Mouse (Mus musculus) cerebral cortex, adult 2 months (tissue): ENCODE data around the gene Slc9b1.

ENCODE experiments used
- whole genome bisulfite sequencing: fragments of 180-500 bp; shearing (Covaris S2); methylation state at CpG from one replicate; pipeline ENCODE4 v1.1.7; 2018; 5-methylcytosine and 5-hydroxymethylcytosine counted together

The Slc9b1 gene

DNA sequence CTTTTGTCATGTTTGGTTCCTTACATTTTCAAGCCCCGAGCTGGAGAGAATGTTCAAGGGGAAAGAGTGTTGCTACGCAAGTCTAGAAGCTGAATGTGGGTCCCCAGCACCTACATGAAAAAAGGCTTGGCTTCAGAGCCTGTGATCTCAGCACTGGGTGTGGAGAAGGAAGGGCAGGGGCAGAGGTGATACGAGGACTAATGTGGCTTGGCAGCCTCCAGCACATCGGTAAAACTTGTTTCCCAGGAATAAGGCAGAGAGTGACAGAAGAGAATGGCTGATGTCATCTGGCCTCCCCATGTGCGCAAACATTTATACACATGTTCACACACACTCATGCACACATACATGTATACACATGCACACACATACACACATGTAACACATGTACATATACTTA is 47.3 kb downstream of the Slc9b1 start:
- 82% methylated on average over 5 of the region's 5 CpGs for WGBS

DNA sequence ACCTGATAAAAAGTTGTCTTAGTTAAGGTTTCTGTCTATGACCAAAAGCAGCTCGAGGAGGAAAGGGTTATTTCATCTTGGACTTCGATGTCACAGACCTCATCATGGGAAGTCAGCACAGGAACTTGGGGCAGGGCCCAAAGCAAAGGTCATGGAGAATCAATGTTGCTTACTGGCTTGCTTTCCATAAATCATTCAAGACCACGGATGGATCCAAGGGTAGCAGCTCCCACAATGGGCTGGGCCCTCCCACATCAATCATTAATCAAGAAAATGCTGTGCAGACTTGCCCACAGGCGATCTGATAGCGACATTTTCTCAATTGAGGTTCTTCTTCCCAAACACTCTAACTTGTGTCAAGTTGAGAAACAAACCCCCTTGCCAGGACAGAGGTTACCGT is 48.3 kb downstream of the Slc9b1 start:
- WGBS: 74% methylated on average over 6 of the region's 6 CpGs

DNA sequence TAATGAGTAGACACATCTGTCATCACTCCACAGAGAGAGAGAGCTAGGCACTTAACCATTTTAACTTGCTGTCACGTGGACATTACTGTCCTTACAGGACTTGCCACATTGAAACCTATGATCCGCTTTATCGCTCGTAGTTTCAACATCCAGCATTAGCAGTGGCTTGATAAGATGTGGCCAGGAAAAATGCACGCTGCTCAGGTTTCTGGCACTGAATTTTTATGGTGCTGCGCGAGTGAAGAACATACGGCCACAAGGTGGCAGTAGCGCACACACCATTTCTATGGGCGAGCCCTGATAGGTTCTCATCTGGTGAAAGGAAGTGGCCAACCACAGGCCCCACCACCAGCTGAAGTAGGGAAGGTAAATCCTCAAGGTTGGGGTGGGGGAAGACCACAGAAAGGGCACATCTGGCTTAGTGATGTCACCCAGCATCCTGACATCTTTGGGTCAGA is 54.4 kb downstream of the Slc9b1 start:
- 11% methylated on average over 10 of the region's 10 CpGs for WGBS

DNA sequence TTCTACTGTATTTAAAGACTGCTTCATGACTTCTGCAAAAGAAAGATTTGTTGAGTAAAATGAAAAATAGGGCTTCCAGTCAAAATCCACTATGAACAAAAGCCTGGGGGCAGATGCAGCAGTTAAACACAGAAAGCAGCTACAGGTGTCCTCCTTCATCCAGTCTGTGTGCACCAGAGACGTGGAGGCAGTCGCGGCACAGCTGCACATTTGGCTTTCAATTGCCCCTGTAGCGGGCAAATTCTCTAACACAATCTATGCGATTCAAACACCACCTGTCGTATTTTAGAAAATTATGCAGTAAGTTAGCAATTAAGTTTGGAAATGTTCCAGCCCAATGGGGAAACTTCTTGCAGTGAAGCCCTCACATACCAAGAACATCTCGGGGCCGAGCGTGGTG is 55.4 kb downstream of the Slc9b1 start:
- WGBS: 44% methylated on average over 9 of the region's 9 CpGs

DNA sequence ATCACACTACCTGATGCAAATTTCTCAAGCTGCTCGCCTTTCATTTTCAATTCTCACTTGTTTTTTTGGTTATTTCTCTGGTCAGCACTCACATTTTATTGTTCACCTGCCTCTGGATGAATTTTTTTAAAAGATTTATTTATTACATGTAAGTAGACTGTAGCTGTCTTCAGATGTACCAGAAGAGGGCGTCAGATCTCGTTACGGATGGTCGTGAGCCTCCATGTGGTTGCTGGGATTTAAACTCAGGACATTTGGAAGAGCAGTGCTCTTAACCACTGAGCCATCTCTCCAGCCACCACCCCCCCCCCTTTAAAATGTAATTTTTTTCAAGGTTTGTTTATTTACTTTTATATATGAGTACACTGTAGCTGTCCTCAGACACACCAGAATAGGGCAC is 56.0 kb downstream of the Slc9b1 start:
- WGBS: 64% methylated on average over 5 of the region's 5 CpGs

DNA sequence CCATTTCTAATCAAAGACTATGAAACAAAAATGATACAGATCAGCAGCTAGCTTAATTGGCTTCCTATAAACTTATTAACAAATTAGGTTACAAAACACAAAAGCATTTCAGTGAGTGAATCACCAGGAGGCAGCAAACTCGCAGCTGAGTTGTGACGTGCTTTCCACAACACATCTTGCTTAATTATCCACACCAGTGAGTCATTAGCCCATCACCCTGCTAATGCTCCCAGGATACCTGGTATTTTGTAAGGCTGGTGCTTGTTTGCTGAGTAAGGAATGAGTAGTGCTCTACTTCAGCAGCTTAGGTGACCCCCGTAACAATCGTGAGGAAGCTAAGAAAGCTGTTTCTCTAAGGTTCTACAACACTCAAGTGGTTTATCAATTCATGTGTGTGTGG is 56.8 kb downstream of the Slc9b1 start:
- 58% methylated on average over 4 of the region's 4 CpGs for WGBS

DNA sequence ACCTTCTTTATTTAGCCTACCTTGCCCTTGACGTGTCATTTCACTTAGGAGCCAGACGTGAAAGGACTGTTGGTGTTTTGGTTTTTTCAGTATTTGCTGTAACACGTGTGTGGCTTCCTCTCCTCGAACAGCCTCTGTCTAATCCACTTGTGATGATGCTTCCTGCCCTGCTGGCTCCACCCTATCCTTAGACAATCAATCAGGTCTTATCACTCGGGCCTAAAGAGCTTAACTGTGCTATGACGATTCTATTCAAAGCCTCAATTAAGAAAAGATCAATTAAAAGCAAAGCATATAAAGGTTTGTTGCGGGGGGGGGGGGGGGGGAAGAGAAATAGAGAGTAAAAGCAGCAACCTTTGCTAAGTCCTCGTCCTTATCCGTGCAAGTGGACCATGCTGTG is 59.5 kb downstream of the Slc9b1 start:
- 70% methylated on average over 9 of the region's 9 CpGs for WGBS

DNA sequence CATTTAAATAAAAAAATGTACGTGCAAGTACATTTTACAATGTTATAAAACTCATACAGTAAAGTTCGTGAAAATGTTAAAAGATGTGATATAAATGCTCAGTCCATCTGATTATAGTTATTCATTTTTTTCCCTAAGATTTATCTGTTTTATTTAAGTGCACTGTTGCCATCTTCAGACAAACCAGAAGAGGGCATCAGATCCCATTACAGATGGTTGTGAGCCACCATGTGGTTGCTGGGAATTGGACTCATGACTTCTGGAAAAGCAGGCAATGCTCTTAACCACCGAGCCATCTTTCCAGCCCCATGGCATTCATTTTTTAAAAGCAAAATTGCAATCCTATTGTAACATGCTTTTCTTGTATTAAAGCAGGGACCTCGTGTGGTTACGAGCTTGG is 61.4 kb downstream of the Slc9b1 start:
- 95% methylated on average over 5 of the region's 5 CpGs for WGBS

DNA sequence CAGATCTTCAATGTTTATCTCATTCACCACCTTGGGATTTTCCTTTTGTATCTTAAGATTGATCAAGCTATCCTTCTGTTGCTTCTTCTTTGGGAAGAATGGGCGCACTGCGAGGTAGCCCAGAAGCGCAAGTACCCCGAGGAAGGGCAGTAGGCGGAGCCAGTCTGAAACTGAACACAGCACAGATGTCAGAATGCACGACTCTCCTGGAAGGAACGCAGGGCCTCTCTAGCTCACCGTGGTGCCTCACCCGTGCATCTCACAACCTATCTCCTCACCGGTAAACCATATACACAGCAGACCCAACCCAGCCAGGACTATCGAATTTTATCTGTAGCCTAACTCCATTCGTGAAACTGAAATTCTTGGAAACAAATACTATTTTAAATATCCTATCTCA is 63.2 kb downstream of the Slc9b1 start:
- 93% methylated on average over 12 of the region's 12 CpGs for WGBS

DNA sequence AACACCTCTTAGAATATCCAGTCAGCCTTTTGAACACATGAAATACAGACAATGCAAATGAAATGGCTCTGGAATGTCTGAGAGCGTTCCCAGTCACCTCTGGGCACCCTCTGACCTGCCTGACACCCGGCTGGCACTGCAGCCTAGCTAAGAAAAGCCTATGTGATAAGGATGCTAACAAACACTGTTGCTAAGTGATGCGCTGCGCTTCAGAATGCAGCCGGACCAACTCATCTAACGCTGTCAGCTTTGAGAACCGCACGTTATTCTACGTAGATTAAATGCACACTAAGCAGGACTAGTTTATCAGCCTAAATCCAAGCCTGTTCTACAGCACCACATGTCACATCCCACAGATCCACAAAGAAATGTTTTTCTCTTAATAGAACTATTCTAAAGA is 64.0 kb downstream of the Slc9b1 start:
- WGBS: 74% methylated on average over 9 of the region's 9 CpGs

DNA sequence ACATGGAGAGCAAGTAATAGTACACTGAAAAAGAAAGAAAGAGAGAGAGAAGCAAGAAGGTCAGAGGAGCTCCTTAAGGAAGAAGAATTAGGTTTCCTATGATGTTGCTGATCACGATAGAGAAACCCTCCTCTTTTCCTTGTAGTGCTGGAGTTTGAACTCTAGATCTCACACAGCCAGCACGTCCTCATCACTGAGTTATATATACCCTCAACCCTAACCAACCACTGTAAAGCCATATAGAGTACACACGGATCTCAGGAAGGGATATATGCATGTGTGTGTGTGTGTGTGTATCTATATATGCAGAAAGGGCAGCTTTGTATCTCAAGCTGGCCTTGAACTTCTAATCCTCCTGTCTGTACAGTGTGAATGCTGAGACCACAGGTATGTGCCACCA is 69.4 kb downstream of the Slc9b1 start:
- WGBS: 83% methylated on average over 3 of the region's 3 CpGs

DNA sequence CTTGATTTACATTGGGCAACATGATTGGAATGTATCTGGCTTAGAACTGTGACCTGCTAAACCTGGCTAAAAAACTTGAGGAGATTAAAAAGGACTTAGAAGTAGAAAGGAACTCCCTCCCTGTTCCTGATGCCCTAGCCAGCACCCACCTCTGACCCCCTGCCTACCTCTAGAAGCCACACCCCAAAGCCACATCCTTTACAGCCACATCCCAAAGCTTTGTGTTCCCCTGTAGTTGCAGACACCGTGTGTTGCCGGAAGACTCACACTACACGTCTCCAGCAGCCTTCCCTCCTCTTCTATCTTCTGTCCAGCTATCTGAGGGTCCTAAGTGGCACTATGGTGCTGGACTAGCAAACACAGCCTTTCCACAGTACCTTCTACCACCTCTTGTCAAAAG is 70.0 kb downstream of the Slc9b1 start:
- WGBS: 82% methylated on average over 3 of the region's 3 CpGs

DNA sequence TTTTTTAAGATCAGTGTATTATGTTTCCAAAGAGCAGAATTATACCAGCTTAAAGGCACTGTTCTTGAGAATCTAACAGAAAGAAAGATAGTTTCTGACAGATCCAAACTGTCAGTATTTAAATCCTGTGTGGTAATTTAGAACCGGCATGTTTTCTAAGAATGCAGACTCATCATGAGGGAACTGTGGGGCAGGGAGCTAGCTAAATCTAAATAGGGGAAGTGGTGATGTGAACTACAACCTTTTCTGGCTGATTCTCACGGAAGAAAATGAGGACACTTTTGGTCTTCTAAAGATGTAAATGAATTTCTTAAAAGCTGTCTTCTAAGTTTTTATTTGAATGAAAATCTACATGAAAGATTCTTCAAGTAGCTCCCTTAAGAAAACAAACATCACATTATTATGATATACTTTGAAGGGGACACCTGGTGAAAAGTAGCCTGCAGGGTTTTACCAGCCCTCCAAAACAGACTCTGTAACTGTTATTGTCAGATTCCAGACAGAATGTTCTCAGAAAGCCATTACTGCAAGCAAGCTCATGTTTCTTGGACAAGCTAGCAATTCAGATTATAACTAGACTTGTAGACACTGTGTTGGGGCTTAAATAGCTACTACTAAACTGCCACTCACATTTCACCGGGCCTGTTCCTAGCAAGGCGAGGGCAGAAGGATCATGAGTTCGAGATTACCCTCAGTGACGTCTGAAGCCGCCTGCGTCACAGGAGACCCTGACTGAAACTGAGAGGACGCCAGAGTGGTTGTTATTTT is 72.9 kb downstream of the Slc9b1 start:
- 67% methylated on average over 9 of the region's 9 CpGs for WGBS

DNA sequence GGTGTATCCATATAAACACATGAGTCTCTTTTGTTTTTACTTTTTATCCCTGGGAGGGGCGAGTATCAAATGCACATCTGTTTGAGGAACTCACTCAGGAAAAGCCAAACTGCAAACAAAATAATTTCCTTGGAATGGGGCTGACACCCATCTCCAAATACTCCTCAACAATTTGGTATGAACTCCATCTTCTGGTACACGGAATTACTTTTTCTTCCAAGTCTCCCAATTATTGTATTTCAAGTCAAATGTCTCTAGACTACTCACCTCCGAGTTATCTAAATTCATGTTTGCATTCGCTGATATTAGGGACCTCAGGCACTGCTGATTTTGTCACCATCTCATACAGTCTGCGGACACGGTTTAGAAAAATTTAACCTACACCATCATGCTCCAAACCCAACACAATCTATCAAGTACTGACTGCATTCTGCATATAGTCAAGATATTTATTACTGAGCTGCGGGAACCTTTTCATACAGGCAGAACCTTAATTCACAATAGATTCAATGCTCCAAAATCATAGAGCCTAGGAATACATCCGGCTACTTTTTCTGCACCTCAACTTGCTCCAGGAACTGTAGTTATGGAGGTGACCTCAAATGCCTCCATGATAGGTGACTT is 74.5 kb downstream of the Slc9b1 start:
- WGBS: 12% methylated on average over 8 of the region's 8 CpGs

DNA sequence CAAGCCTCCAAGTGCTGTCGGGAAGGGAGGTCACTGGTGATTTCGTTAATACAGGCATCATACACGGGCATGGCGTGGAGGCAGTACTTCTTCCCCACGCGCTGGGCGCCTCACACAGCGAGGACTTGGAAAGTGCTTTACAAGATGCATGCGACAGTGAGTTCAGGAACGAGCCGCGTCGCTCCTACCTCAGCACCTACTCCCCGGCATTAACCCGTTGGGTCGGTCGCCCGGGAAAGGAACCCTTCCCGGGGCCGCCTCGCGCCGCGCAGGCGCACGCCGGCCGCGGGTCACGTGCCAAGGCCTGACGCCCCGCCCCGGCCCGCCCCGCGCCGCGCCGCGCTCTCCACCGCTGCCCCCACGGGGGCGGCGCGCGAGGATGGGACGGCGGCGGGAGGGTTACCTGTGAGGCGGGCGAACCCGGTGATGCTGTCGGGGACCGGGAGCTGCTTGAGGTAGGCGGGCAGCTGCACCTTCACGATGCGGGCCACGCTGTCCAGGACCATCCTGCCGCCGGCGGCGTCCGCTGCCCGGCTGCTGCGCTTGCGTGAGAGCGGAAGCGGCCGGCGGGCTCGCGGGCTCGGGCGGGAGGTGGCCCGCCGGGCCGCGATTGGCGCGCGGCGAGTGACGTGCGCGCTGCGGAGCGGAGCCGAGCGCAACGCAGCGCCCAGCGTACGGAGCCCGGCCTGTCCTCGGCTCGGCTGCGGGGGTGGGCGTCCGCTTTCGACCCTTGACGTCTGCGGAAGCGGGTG is 75.2 kb downstream of the Slc9b1 start:
- under 1% methylated on average over 103 of the region's 103 CpGs for WGBS

DNA sequence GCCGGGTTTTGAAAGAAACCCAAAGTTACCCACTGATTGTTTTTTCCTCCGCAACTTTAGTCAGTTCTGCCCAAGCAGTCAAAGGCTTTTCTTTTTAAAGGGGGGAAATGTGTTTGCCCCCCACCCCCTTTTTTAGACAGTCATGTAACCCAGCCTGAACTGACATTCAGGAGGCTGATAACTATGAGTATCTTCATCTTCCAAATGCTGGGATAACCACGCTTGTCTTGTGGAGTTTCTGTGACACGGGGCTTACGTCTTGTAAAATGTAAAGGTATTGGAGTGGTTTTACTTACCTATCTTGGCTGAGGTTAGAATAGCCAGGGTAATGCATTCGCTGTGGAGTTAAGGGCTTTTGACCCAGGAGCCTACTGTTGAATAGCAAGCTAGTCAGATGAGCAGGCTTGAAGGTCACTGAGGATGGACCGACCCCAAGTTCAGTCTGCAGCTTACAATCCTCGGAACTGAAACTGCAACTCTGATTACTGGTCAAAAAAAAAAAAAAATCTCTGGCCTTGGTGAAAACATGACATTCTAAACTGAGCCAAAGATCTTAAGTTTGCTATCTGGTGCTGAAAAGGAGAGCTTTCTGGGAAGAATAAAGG is 75.9 kb downstream of the Slc9b1 start, which contains the start of gene Cisd2:
Cisd2 (minus strand) TSS at position 318 of the 605 bp plus-strand sequence.
- WGBS: 2% methylated on average over 8 of the region's 8 CpGs

DNA sequence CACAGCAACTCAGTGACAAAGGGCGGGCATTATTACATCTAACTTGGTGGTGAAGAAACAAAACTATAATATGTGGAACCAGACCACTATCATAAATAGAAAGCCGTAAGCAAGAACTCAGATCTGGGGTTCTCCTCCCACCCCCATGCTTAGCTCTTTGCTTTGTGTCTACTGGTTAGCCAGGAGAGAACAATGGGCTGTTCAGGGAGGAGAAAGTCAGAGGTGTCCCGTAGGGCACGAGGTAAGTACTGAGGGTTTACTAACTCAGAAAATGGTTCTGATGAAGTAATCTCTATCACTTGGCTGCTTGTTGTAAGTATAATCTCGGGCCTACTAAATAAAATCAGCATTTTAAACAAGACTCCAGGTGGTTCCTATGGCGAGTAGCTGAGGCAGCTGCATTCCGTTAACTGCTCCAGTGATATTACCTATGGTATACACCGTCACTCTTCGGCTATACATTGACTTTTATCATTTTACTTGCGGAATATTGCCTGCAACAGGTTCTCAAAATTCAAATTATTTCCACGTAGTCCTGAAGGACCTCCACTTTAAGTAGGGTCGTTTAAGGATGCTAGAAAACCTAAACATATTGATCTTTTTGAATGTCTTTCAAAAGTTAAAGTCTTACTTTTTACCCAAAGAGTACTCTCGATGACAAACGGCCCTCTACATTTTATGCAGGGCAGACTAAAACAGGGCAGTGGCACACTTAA is 89.2 kb downstream of the Slc9b1 start:
- WGBS: 36% methylated on average over 14 of the region's 14 CpGs

DNA sequence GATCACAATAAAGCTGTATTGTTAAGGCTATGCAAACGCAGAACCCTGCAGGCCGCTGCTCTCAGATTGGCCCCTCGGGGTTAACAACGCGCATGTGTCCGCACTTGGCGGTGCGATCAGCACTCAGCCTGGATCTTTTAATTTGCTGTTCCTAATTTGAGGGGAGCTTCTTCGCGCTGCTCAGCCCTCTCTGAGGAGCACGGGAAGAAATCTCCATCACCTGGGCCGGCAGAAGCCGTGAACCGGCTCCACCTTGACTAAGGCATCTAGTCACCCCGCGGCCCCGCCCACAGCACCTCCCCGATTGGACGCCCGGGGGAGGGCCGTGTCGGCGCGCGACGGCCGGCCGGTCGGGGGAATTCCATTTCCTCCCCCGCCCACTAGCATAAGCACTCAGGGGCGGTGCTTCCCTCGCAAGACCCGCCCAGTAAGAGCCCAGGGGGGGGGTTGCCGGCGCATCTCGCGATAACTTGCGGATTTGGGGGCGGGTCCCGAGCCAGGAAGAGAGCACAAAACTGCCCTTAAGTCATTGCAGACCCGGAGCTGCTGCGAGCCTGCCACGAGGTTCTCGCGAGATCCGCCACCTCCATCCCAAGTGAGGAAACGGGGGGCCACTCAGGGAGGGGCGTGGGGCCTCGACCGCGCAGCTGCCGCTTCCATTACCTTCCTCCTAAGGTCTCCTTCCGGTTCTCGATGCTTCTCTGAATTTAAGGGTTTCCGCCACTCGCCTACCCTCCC is 90.1 kb downstream of the Slc9b1 start, which contains the start of gene Ube2d3:
Ube2d3 (plus strand) TSS at position 392 of the 738 bp plus-strand sequence.
- under 1% methylated on average over 56 of the region's 56 CpGs for WGBS

DNA sequence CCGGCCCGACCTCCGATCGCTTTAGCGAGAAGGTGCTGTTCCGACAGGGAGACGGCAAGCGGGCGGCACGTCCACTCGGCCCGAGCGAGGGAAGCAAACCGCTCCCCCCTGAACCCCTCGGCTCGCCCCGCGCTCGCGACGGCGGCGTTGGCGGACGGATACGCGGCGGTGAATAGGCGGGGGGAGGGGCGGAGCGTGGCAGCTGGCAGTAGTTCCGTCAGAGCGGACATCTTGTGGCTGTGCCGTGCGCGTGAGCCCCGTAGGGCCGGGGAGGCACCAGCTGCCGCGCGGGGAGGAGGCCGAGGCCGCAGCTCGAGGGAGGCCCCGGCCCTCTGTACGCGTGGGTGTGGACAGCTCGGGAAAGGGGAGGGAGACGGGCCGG is 90.7 kb downstream of the Slc9b1 start:
- WGBS: under 1% methylated on average over 45 of the region's 50 CpGs

DNA sequence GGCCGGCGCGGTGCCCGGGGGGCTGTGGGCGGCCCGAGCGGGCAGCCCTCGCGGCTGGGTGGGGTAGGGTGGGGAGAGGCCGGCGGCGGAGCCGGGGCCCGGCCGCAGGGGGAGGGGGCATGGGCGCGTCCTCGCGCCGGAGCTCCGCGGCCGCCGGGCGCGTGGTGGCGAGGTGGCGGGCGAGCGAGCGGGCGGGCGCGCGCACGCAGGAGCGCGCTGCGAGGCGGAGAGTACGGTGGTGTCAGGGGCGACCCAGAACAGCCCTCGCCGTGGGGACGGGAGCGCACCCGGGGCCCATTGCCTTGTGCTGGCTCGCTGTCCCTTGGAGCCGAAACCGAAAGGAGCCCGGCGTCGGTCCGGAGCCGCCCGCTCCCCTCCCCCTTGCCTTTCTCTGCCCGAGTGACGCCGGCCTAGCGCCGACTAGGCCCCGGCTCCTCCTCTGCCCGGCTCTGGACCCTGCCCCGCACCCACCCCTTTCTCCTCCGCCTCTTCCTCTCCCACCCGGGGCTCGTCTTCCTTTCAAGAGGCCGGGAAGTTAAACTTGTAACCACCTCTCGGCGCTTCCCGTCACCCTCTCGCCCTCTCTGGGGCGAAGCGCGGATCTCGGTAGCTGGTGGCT is 91.2 kb downstream of the Slc9b1 start:
- under 1% methylated on average over 57 of the region's 76 CpGs for WGBS
